Mouse (Mus musculus): ENCODE measurements around the gene Gm3278.
"Not testable (repeated sequence)": the region's sequence is repeated elsewhere in the genome, so short reads cannot be mapped to it uniquely, and the experiment has no call there.

Gene Gm3278

DNA sequence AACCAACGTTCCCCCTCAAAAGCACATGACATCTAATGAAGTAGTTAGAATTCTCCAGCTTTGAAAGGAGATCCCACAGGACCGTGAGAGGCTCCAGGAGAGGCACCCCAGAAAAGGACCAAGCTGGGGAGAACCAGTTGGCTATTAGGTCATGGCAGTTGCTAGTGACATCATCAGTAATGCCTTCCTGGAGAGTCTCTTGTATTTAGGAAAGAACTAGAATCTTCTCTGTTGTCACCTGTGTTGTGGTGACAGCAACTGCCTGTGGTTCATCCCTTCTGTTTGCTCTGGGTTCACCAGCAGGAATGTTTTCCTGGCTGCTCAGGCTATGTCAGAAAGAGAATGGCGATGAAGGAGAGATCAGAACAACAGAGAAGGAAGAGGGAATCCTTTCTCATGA lies at the start of gene Gm3278:
TSS of gene Gm3278 (plus strand) at position 301 of the 400 bp plus-strand sequence.
- DNase-seq (ENCODE audit: low spot score): not testable (repeated sequence)

DNA sequence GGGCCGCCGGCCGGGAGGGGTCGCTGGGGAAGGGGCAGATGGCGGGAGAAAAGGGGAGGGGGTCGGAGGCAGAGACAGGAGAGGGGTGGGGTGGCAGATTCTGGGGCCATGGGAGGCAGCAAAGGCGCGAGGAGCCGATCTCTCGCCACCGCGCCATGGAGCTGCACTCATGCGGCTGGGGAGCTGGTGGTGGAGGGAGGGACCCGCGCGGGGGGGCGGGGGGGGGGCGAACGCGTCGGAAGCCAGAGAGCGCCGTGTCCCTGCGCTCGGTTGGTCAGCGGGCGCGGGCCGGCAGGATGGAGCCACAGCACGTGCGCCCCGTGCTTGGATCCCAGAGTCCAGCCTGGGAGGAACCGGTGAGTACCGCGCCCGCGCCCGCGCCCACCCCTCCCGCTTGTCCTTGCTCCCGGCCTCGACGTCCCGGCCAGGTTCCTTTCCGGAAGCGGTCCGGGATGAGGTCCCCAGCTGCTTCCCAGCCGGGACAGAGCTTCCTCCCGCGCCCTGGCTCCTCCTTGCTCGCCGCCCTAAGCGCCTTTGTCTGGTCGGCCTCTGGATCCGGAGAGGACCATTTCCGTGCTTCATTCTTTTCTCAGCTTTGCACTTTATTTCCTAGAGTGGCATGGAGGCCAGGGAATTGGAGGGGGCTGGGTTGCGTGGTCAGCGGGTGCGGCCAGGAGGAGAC lies 36.8 kb upstream of the Gm3278 start, which contains the start of gene Gm3264:
TSS of gene Gm3264 (plus strand) at position 278 of the 682 bp plus-strand sequence.
- DNase-seq (ENCODE audit: low spot score): not testable (repeated sequence)
